Mouse (Mus musculus) natural killer cell, adult 2 months (primary cell): ENCODE measurements around the gene Calcoco1.
A peak's percentile ranks its signal among the peaks of the same experiment; 100 is the strongest.

Source experiments
- DNase-seq, 2 experiments: peaks; one replicate each; pipeline ENCODE4 v3.0.0; 2022; ENCODE audit warnings: low spot score in 2 of 2

The Calcoco1 gene

DNA sequence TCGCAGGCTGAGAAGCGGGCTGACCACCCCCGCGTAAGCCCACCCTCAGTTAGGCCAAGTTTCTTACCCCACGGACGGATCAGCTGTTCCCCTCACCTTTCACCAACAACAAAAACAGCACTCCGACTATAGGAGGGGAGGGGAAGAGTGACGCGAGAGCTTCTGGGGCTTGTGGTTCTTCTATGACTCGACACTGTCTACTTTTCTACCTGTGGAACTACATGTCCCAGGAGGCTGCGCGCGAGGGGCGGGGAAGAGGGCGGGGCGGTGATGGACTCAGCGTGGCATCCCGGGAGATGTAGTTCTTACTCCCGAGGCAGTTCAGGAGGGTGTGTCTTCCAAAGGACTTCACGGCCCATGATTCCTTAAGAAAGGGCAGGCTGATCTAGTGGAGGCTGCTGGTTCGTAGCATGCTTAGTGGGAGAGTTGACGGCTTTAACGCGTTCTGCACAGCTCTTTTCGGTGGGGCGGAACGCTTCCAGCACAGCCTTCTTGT lies at the start of gene Calcoco1:
Calcoco1 (minus strand) TSS at position 199 of the 496 bp plus-strand sequence.
- DNase-seq = peak; percentile 91 to 92

DNA sequence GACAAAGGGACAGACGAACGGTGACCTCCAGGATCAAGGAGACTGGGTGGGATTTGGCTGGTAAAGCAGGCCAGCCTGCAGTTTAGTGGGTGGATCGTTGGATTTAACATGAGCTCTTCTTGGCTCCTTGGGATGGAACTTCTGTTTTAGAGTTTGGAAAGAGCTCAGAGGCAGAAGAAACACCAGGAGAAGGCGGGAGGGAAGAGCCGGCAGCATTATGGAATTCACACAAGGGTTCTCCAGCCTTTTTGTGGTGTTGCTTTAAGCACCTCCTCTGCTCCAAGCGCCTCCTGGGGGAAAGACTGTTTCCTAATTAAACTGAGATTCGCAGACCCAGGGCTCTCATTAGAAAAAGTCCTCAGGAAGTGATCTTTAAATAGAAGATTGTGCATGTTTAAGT lies 48.9 kb upstream of the Calcoco1 start:
- no peak for DNase-seq

DNA sequence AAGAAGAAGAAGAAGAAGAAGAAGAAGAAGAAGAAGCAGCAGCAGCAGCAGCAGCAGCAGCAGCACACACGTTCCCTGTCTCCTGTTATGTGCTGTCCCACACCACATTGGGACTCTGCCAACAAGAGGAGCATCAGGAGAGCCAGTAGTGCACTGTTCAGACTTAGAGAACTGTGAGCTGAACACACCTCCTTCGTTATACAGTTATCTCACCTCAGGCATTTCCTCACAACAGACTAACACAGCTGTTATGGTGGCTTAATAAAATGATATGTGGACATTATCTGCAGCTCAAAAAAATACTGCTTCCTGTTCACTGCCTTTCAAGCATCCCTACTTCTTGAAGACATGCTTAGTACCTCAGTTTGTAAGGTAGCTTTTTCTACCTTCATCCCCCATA lies 43.2 kb upstream of the Calcoco1 start:
- no peak for DNase-seq

DNA sequence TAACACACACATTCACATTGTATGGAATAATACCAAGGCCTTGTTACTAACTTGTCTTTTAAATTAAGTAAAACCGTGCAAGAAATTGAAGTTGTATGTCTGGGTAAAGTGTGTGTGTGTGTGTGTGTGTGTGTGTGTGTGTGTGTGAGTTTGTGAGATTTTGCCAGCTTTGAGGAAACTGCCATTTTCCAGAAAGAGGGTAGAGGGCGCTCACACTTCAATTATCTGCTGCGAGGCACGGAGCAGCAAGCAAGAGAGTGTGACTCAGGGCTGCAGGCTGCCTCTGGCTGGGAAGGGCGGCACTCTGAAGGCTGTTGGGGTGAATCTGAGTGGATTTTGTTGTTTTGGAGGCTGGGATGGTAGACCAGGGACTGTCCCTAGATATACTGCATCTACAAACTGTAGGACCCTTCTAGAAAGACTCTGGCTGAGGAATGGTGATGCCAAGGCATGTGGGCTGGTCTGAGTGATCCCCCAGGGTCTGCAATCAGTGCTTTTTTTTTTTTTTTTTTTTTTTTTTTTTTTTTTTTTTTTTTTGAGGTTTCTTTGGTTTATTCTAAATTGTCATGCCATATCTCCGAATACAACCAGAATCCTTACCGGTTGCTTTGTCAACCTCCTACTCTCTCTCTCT lies 39.9 kb upstream of the Calcoco1 start:
- DNase-seq = peak in 1 of 2 experiments; percentile 37

DNA sequence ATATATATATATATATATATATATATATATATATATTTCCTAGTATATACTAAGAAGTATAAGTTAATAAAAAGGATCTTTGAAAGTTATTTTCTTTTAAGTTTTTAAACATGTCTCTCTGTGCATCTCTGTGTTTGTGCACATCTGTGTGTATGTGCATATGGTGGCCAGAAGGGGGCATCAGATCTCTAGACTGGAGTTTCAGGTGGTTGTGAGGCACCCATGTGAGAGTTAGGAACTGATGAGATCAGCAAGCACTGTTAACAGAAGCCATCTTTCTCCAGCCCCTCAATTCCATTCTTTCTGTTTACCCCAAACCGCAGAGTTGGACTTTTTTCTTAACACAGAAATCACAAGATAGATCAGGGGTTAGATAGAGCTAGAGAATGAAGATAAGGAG lies 35.7 kb upstream of the Calcoco1 start:
- no peak for DNase-seq

DNA sequence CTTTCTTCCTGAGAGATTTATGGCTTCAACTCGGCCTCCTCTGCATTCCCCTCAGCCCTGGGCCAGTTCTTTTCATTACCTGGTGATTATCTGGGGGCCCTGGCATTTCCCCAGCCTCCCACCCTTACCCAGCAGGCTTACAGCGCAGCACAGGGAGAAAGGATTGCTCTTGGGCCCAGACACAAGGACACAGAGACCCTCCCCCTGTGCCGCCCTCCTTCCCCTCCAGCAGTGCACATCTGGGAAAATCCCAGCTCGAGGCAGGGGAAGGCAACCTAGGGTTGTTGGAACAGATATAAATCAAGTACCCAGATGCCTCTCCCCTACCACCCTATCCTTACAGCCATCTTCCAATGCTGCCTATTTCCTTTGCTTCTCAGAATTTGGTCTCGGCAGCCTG lies 33.1 kb upstream of the Calcoco1 start:
- DNase-seq = no peak

DNA sequence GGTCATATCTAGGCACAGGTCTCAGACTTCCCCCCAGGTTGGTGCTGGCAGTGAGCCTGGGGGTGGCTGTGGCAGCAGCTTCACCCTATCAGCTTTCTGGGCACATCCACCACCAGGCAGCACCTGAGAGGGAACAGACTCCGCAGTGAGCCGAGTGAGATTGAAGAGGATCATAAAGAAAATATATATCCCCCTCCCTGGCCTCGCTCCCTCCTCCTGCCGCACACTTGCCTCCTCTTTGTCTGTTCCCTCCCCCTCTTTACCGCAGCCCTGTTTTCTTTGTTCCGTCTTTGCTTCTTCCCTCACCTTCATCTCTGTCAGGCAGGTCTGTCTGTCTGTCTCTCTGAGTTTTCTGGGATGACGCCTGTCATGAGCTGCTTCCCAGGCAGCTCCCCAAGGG lies 32.4 kb upstream of the Calcoco1 start:
- no peak for DNase-seq

DNA sequence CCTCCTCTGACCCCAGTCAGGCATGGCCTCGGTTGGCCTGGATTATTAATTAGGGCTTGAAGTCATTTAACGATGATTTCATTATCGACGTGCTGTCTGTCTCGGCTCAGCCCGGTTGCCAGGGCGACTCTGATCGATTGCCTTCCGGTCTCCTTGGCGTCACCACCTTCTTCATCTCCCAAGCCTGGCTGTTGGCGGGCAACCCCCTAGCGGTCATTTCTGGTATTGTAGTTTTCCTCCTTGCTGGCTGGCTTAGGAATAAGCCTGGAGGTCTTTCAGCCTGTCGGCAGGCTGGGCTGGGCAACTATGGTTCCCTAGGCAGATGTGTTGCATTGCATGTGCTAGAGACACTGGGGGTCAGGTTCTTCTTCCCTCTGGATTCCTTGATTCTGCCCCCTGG lies 31.2 kb upstream of the Calcoco1 start:
- peak; percentile 43 to 47 for DNase-seq

DNA sequence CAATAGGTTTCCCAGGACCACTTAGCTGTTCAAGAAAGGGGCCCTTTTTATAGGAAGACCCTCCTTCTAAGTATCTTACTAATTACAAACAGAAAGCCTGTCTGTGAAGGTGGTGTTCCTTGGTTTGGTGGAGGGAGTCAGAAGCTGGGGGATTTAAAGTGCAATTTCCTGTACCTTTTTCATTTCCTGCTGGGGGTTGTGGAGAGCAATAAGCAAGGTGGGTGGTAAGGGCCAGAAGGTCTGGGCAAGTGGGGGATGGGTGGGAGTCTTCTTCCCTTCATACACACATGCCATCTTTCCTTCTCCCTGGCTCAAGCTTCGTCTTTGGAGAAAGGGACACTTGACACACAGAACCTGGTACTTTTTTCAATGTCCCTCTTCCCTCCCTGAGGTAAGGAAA lies 30.2 kb upstream of the Calcoco1 start:
- DNase-seq = no peak

DNA sequence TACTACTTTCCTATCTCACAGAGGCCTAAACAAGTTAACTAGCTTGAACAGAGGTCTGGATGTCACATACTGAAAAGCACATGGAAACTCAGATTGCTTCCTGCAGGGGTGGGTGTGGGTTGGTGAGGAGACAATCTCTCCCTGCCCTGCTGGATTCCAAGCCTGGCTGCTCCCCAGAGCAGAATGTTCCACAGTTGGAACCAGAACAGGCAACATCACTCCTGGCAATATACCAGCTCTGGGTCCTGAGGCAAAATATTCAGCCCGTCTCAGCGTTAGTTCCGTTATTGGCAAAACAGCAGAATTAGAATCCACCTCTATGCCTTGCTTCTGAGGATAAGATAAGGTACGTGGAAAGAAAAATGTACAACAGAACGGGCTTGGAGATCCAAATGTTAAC lies 28.3 kb upstream of the Calcoco1 start:
- DNase-seq = no peak

DNA sequence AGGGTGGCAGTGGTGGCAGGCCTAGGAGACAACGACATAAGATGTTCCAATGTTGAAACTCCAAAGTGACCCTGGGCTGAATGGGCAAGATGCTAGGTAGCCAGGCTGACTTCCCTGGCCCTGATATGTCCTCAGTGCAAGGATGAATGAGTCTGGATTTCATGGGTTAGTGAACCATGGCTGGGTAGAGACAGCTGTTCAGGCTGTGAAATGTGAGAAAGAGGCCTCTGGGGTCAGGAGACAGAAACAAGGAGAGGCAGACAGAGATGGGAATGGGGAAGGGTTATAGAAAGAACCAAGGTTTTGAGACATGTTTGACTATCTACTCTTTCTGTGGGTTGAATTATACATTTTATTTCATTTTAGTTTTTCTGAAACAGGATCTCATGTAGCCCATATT lies 27.1 kb upstream of the Calcoco1 start:
- no peak for DNase-seq

DNA sequence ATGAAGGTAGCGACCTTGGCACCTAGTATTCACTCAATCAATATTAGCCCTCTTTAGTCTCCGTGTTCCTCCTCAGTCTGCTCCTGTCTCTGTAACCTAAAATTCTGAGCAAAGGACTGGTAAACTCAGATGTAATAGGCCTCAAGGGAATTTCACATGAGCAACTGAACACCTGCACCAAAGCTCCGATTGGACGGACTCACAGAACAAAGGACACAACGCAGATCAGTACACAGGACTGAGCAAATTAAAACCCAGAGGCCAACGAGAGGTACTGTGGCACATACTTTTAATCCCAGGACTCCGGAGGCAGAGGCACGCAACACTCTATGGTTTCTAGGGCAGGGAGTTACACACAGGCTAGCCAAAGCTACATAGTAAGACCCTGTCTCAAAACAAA lies 25.9 kb upstream of the Calcoco1 start:
- DNase-seq = no peak

DNA sequence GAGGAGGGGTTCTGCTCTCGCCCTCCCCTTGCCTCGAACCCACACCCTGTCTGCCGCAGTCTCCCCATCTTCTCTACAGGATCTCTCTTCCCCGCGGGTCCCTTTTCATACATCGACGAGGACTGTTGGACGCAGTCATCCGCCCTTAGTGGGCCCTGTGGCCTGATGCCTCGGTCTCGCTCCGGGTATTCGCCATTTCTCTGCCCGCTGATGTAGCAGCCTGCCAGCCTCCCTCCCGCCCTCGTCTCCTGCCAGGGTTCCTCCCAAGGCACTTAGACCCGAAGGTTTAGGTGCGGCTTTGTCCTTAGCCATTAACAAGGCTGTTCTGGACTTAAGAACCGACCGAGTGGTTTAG lies 25.3 kb upstream of the Calcoco1 start:
- no peak for DNase-seq

DNA sequence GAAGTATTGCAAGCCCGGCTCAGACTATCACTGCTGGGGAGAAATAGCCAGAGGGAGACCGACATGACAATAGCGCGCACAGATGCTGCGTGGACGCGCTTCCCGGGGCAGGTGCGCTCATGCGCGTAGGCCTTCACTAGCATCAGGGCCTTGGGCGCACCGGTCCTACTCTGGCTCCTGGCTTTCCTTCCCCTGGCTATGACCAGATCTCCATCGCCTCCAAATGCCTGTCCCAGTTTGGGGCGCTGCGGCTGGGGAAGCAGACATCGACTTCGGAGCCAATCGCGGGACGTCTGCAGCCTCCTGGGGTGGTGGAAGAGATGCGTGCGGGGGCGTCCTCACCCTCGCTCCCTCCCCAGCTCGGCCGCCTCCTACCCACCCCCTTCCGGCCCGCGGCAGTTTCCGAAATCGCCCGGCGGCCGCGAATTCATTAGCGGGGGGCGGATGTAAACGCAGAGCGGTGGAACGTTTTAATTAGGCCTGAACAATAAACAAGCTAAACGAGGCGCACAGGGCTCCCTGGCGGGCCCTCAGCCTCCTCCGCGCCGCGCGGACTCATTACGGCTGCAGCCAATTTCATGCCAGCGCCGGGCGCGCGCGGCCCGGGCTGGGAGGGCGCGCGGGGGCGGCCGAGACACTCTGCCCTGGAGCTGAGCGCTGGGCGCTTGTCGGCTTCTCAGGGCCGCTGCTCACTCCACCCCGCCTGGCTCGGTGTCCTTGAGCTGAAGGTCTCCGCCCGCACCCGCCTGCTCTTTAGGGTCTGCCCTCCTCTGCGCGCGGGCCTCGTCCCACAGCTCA lies 24.7 kb upstream of the Calcoco1 start:
- DNase-seq = no peak

DNA sequence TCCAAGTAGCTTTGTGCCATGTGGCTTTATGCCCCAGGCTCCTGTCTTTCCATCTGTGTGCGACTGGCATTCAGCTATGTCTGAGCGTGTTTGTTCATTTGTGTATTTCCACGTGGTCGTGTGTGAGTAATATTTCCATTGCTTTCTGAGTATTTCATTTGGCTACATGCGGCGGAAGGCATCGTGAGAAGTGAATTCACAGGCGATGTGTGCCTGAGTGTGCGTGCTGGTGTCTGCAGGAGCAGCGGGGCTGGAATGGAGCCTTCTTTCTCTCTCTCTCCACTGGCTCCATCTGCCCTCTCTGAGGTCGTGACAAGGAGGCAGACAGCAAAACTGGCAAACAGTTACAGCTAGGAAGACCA lies 24.1 kb upstream of the Calcoco1 start:
- no peak for DNase-seq

DNA sequence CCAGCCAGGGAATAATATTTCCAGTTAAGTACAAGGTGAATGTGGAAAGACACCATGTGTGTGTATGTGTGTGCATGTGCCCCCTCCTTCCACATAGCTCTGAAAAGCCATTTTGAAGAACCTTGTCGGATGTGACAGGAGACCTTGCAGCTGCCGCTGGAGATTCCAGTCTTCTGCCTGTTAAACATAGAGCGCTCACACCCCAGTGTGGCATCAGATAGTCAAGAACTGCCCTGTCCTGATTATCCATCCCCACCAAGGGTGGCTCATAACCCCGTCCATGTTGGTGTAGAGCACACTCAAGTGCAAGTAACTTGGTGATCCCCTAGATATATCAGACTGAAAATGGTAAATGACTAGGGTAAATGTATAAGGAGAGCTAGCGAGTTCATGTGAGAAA lies 23.4 kb upstream of the Calcoco1 start:
- no peak for DNase-seq

DNA sequence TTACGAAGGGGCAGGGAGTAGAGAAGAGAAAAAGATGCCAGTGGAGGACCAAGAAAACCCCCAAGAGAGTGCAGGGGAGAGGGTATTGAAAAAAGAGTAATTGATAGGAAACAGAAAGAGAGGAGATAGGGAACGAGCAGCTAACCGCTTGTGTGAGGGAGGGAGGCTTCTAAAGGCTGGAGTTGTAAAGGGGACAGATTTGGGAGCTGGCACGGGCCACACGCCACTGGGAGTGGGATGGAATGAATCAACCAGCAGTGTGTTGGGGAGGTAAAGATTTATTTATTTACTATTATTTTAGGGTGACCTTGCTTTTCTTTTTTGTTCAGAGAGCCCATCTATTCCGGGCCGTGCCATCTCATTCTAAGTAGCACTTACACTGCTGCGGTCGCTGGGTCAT lies 22.9 kb upstream of the Calcoco1 start:
- no peak for DNase-seq

DNA sequence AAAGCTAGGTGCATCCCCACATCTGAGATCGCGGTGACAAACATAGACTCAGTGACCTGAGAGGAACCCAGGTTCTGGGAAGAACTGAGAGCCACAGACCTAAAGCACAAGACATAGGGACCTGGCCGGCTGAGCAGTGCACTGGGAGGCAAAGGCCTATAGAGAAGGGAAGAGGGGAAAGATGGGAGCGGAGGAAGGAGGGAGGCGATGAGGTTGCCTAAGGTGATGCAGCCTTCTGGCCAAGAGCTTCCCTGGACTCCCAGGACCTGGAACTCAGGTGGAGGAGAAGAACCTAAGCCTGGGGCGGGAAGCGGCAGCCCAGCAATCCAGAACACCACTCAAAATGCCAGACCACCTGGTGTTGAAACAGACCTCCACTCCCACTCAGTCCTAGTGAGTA lies 22.4 kb upstream of the Calcoco1 start:
- no peak for DNase-seq

DNA sequence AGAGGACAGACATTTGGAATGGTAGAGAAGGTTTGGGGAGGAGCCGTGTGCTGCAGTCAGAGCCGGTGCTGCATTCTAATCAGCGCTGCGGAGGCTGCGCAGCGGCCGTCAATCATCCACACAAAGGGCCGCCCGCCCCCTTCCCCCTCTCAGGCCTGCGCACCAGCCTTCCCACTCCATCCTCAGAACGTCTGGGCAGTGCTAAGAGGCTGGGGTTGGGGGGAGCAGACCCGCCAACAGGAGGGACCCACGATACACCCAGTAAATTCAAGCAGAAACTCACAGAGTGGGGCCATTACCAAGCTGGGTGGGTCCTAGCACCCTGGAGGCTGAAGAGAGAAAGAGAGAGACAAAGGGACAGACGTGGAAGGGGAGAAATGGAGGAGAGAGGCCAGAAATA lies 22.0 kb upstream of the Calcoco1 start:
- no peak for DNase-seq

DNA sequence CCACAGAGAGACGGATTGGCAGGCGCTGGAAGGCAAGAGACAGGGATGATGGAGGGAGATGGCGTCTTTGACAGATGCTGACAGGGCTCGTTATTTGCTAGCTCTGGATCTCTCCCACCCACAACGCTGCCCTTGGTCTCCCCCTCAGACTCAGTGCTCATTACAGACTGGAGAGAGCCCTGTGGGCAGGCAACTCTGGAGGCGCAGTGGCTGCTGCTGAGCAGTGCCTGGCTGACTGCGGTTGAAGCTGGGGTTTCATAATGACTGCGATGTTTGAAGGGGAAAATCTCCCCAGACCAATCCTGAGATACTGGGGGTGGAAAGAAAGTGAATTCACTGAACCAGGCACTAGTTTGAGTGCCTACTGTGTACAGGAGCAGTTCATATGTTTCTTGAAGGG lies 21.2 kb upstream of the Calcoco1 start:
- no peak for DNase-seq

DNA sequence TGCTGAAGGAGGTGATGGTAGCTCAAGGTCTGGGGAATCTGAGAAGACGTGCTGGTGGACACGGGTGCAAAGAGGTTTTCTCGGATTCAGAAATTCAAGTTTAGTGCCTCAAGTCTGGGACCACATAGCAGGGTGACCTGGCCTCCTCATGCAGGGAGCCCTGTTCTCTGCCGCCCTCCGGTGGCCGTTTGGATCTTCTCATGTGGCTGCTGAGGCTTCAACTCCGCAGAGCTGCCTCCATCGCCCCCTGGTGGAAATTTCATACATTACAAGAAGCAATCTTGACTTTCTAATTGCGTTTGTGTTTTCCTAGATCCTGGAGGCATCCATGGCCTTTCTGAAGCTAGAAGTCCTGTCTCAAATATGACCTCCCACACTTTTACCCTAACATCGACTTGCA lies 20.6 kb upstream of the Calcoco1 start:
- DNase-seq = peak; percentile 83 to 89

DNA sequence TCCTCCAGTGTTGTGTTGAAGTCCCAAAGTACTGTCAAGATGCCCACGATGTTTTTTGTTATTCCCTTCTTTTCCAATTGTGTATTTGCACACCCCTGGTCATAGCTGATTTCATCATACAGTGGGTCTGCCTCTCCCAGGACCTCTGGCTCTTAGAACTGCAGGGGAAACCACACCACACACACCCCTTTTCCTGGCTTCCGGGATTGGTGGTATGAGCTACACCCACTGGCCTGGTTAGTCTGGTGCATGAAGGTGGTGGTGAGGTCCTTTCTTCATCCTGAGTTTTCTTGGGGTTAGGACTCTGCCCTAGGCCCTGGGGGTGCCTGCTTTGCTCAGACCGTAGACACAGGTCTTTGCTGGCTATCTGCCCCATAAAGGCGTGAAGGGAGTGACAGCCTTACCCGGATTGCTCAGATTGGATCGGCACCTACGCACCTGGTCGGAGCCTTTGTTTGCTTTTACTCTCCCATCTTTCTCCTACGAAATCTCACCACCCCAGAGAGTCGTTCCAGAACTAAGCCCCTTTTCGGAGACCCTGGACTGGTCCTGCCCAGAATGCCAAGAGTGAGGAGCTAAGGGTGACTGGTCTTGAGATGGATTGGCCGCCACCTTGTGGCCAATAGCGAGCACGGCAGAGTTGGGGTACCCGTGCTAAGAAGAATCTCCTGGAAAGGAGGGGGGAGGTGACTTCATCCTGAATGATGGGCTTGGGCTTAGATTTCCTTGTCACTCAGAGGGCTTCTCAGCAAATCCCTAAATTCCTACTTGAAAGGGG lies 17.7 kb upstream of the Calcoco1 start:
- DNase-seq = peak in 1 of 2 experiments; percentile 50

DNA sequence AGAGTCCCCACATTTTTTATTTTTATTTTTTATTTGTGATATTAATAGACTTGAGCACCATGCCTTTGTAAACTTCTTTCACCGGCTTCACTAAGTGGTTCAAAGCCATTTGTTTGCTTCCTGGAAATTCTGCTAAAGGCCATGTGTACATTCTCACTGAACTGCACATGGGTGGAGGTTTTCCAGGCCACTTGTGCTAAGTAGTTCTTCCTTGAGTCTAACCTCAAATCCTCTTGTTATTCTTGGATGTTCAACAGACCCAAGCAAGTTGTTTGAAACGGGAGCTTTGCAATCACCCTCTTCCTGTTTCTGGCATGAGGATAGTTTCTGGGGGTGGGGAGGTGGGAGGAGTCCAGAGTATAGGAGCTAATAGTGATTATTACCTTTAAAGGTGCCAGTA lies 16.5 kb upstream of the Calcoco1 start:
- no peak for DNase-seq
